Comparison of ENCODE assay signal across 8 mouse cellular contexts in genomic region chr8:110702636-110703459, GRCm38 (mm10). TPM values are rescaled to one million over a fixed set of nuclear protein-coding genes. Genes with fewer than 3 reads are reported as not detected.
DNase-seq lines count a peak whose midpoint lies in the region; ATAC-seq and TF ChIP-seq lines count a peak whose summit lies in the region.

No protein-coding gene starts in this region.

- TF ChIP-seq EP300 in heart, adult 2 months (IDR thresholded peaks at IDR 0.05; ENCODE audit: insufficient read depth, low read depth, low read length) = no peak

- no peak overlapping the region for H3K4me3 ChIP-seq in heart, adult 2 months
- no peak overlapping the region for H3K4me3 ChIP-seq in embryonic facial prominence, embryonic 10.5 days
- no peak overlapping the region for H3K4me3 ChIP-seq in limb, embryonic 10.5 days
- no peak overlapping the region for H3K4me3 ChIP-seq in forebrain, embryonic 13.5 days

- H3K4me2 ChIP-seq in forebrain, embryonic 13.5 days = no peak overlapping the region

- peak; percentile 37 to 49 for DNase-seq in heart, adult 2 months
- no peak for DNase-seq in heart, postnatal 25 days (ENCODE audit: low spot score)
- no peak for DNase-seq in embryonic facial prominence, embryonic 10.5 days (ENCODE audit: low spot score)
- DNase-seq in heart, postnatal 10 days = peak; percentile 66 to 69
- no peak for DNase-seq in limb, embryonic 10.5 days (ENCODE audit: low spot score)
- no peak for DNase-seq in right cerebral cortex, adult 18-20 months

- H3K36me3 ChIP-seq in heart, adult 2 months (ENCODE audit: control insufficient read depth, insufficient read depth, low read length) = no peaks in the 10 kb centered on the region
- peaks cover 40% of the 10 kb centered on the region for H3K36me3 ChIP-seq in embryonic facial prominence, embryonic 10.5 days (replicated peaks)
- H3K36me3 ChIP-seq in limb, embryonic 10.5 days = peaks cover 34% of the 10 kb centered on the region
- H3K36me3 ChIP-seq in forebrain, embryonic 13.5 days (ENCODE audit: poor library complexity, severe bottlenecking) = peaks cover 13% of the 10 kb centered on the region

- no peaks in the 10 kb centered on the region for H3K79me2 ChIP-seq in heart, adult 2 months (replicated peaks; ENCODE audit: control insufficient read depth, insufficient read depth, low read length)

- no peak for ATAC-seq in forebrain, embryonic 13.5 days
- ATAC-seq in megakaryocyte, adult 5-6 weeks (ENCODE audit: poor library complexity, severe bottlenecking) = no peak

- TF ChIP-seq CTCF in heart, adult 2 months (IDR thresholded peaks at IDR 0.05) = no peak

- H3K27ac ChIP-seq in heart, adult 2 months = peak overlapping the region; percentile 34
- peak overlapping the region; percentile 49; the same call in 1 of the 2 replicates for H3K27ac ChIP-seq in embryonic facial prominence, embryonic 10.5 days (replicated peaks)
- peak overlapping the region; percentile 38; the same call in 1 of the 2 replicates for H3K27ac ChIP-seq in limb, embryonic 10.5 days
- no peak overlapping the region for H3K27ac ChIP-seq in forebrain, embryonic 13.5 days

- H3K27me3 ChIP-seq in heart, adult 2 months (ENCODE audit: control insufficient read depth, insufficient read depth, low read length) = no peaks in the 10 kb centered on the region
- no peaks in the 10 kb centered on the region for H3K27me3 ChIP-seq in embryonic facial prominence, embryonic 10.5 days (replicated peaks; ENCODE audit: low read depth, poor library complexity, severe bottlenecking)
- no peaks in the 10 kb centered on the region for H3K27me3 ChIP-seq in limb, embryonic 10.5 days (ENCODE audit: low read depth, poor library complexity, severe bottlenecking)
- H3K27me3 ChIP-seq in forebrain, embryonic 13.5 days = no peaks in the 10 kb centered on the region

- H3K9me3 ChIP-seq in embryonic facial prominence, embryonic 10.5 days = no peaks in the 10 kb centered on the region
- no peaks in the 10 kb centered on the region for H3K9me3 ChIP-seq in limb, embryonic 10.5 days (replicated peaks)
- H3K9me3 ChIP-seq in forebrain, embryonic 13.5 days (replicated peaks) = no peaks in the 10 kb centered on the region

- intact Hi-C loops in heart, adult 2 months (cut with DNase I) = no loop called here
- intact Hi-C loops in heart, postnatal 25 days (cut with DNase I) = no loop called here
- intact Hi-C loops in heart, postnatal 10 days (cut with DNase I) = no loop called here

- H3K9ac ChIP-seq in heart, adult 2 months (ENCODE audit: low read depth, low read length) = no peak overlapping the region
- no peak overlapping the region; the same call in 1 of the 2 replicates for H3K9ac ChIP-seq in forebrain, embryonic 13.5 days

- no peak for TF ChIP-seq POLR2A in heart, adult 2 months (IDR thresholded peaks at IDR 0.05; ENCODE audit: insufficient read depth, low read depth, low read length)

- 58% methylated on average over 9 of the region's 9 CpGs for WGBS in heart, adult 2 months
- WGBS in embryonic facial prominence, embryonic 10.5 days = 50% methylated on average over 9 of the region's 9 CpGs
- WGBS in limb, embryonic 10.5 days = 66% methylated on average over 9 of the region's 9 CpGs
- 49% methylated on average over 9 of the region's 9 CpGs for WGBS in forebrain, embryonic 13.5 days

- H3K4me1 ChIP-seq in heart, adult 2 months (ENCODE audit: control insufficient read depth, insufficient read depth, low read length) = peaks cover 7% of the 10 kb centered on the region
- H3K4me1 ChIP-seq in embryonic facial prominence, embryonic 10.5 days = peaks cover 29% of the 10 kb centered on the region
- peaks cover 22% of the 10 kb centered on the region for H3K4me1 ChIP-seq in limb, embryonic 10.5 days
- 0 out of 2 replicates have a peak, but pooled peaks cover 5% of the 10 kb centered on the region for H3K4me1 ChIP-seq in forebrain, embryonic 13.5 days

RNA-seq across cellular contexts. Expression of gene Mtss1l, which starts 18.4 kb away (rescaled TPM):
- total RNA-seq in heart, adult 2 months (2021) = 10 to 100 TPM; 38.8 to 39.6 TPM
- 34.3 and 39.7 TPM in 2 replicates for polyA plus RNA-seq in heart, adult 2 months (2012; rRNA removed)
- total RNA-seq in heart, postnatal 25 days (2021) = 10 to 100 TPM; 33.8 to 36.1 TPM
- 6.6 and 7.2 TPM in 2 replicates for polyA plus RNA-seq in embryonic facial prominence, embryonic 10.5 days (2016; fragmentation: Nextera tagmentation; extraction: Ambion mirVana)
- total RNA-seq in heart, postnatal 10 days (2021) = 10 to 100 TPM; 36.2 to 39.6 TPM
- 7.8 and 8.8 TPM in 2 replicates for polyA plus RNA-seq in limb, embryonic 10.5 days (2016; fragmentation: Nextera tagmentation; extraction: Ambion mirVana)
- polyA plus RNA-seq in forebrain, embryonic 13.5 days (2015; fragmentation: Nextera tagmentation; extraction: Ambion mirVana) = 11.1 and 11.5 TPM in 2 replicates
- total RNA-seq in megakaryocyte, adult 5-6 weeks (2015) = 0.80 and 0.85 TPM in 2 replicates
- 0.04 and 0.41 TPM in 2 replicates for total RNA-seq in megakaryocyte, adult 5-6 weeks (2017)

Comparison
In these comparisons a context has a peak if more than half of its experiments do, and no peak if none do; other contexts are left out.
1. DNase-seq: peak in heart, adult 2 months (2 of 2) and heart, postnatal 10 days (2 of 2); none in heart, postnatal 25 days (single experiment), embryonic facial prominence, embryonic 10.5 days (single experiment), limb, embryonic 10.5 days (single experiment) and right cerebral cortex, adult 18-20 months (single experiment).
2. RNA of gene Mtss1l, which starts 18.4 kb away (total RNA-seq): 36.2 to 39.6 TPM in heart, postnatal 10 days, 38.8 to 39.6 TPM in heart, adult 2 months and 33.8 to 36.1 TPM in heart, postnatal 25 days; 0.04 to 0.85 TPM in megakaryocyte, adult 5-6 weeks; every median in the first group is over 10 times any median in the second.